Mouse (Mus musculus) thymus, postnatal 4 days (tissue): ENCODE data around the gene Zdhhc21.

Experiments used
- DNase-seq: peaks from one replicate; pipeline ENCODE4 v3.0.0; 2021

Gene Zdhhc21

DNA sequence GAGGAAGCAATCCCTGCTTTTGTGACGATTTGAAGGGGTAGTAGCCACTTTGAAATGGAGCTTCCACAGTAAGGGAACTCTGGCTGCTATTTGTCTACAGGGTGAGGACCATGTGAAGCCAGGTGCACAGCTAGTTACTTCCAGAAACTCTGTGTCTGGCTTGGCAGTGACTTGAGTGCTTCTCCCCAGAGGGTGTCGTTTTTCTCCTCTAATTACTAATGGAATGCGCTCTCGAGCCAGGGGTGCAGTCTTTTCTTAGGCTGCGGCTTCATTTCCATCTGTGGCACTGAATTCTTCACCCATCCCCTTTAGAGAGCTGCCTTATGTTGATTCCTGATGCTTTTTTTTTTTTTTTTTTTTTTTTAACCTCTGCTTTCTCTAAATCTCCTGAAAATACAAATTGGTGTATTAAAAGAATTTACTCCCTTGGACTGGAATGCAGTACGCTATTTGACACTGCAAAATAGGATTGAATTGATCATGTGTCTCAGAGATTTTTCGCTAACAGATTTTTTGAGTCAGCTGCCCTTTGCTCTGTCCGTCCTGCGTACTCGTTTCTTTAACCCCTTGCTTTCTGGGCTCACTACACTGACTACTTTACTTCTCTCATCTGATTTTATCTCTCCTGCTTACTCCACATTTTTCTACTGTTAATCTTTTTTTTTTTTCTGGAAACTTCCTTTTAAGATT, 97.2 kb downstream of the Zdhhc21 start:
- no peak for DNase-seq

DNA sequence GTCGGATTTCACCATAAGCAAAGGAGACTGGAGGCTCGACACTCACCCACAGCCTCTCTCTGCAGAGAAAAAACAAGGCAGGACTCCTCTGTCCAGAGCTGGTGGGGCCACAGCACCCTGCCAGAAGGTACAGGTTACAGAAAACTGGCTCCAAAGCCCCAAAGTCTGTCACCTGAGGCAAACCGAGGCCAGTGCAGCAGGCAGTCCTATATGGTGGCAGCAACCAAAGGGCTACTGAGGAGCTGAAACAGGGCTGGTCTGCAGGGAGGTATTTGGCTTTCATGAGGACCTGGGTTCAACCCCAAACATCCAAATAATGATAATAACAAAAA, 103.5 kb downstream of the Zdhhc21 start:
- no peak for DNase-seq

DNA sequence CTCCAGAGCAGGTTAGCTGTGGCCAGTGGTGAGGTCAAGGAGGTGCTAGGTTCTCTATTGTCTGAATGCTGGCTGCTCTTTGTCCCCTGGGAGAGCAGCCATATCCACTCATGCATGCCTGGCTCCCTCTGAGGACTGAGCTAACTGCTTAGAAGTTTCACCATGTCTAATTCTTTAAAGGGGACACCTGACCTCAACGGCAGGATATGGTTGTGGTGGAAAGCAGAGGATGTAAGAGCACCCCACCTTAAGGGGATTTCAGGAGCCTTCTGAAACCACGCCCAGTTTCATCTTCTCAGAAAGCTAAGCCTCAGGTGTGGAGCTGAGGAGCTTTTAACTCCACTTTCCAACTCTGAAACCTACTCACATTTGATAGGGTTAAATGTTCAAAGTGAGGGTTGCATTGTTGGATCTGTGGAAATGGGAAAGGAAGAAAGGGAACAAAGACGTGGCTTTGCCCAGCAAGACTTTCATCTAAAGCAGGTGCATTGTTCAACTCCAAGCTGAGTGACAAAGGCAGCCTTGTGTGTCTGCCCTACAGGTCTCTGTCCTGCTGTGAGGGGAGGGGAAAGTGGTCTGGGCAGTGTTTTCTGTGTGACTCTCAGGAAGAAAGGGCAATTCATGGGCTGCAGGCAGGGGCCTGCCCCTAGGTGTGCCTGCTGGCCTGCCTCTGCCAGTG, 104.0 kb downstream of the Zdhhc21 start:
- no peak for DNase-seq
